Mouse (Mus musculus): ENCODE measurements around the gene Gins3. TPM values are rescaled to one million over a fixed set of nuclear protein-coding genes. Genes with fewer than 3 reads are reported as not detected.

Gene Gins3
- total RNA-seq, 1 experiment: 13.9 TPM

DNA sequence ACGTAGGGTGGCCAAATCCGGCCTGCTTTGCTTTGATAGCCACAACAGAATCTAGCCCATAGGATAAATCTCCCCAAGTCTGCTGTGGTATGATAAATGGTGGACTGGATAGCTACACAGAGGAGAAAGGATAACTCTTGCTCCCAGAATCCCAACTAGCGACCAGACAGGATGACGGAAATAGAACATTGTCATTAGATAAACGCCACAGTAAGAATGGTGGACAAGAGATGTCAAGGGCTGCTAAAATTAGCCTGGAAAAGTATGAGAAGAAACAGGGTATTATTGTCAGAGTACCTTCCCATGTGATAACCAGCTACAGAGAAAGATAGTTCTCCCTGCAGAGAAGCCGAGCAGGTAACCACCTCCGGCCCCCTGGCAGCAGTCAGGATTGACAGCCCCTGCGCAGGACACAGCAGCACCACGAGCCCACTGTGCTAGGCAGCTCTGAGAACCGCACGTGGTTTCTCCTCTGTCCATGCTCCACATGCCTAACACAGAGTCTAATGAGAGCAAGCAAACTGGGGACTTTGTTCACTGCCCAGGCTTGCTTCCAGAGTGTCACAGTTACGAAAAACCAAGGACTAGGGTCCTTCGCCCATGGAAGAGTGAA lies 57.8 kb downstream of the Gins3 start:
- Histone ChIP-seq H3K9ac (ENCODE audit: insufficient read depth, low read depth, low read length, poor library complexity, severe bottlenecking) (no peak overlapping the region), H3K9me3 (ENCODE audit: control insufficient read depth, insufficient read depth, low read depth, low read length) (no peaks in the 10 kb centered on the region), H3K4me1 (ENCODE audit: control insufficient read depth in 2 of 2, insufficient read depth in 2 of 2, low read length in 2 of 2, poor library complexity in 1 of 2) (no peaks in the 10 kb centered on the region), H3K4me3 (ENCODE audit: insufficient read depth in 1 of 2, low read depth in 1 of 2, low read length in 2 of 2, poor library complexity in 1 of 2, severe bottlenecking in 1 of 2) (no peak overlapping the region), H3K27ac (ENCODE audit: insufficient read depth, low read depth, low read length, poor library complexity, severe bottlenecking) (no peak overlapping the region), H3K36me3 (ENCODE audit: control insufficient read depth, insufficient read depth, low read length, poor library complexity, severe bottlenecking) (no peaks in the 10 kb centered on the region)
- no peak for DNase-seq (ENCODE audit: low read depth, low spot score)
- in situ Hi-C loops (cut with MboI; ENCODE audit: low sequenced_read_pairs in 2 of 2, unreplicated experiment in 2 of 2): no loop called here
- TF ChIP-seq ZNF384 (IDR thresholded peaks at IDR 0.05; ENCODE audit: low read depth, low read length) (no peak), HCFC1 (IDR thresholded peaks at IDR 0.05; ENCODE audit: borderline replicate concordance, insufficient read depth, low read length) (no peak), ZC3H11A (IDR thresholded peaks at IDR 0.05; ENCODE audit: borderline replicate concordance, low read depth, low read length) (no peak), CHD2 (IDR thresholded peaks at IDR 0.05; ENCODE audit: low read depth, low read length) (no peak), MAFK (IDR thresholded peaks at IDR 0.05; ENCODE audit: insufficient read depth, low read depth, low read length) (no peak)

DNA sequence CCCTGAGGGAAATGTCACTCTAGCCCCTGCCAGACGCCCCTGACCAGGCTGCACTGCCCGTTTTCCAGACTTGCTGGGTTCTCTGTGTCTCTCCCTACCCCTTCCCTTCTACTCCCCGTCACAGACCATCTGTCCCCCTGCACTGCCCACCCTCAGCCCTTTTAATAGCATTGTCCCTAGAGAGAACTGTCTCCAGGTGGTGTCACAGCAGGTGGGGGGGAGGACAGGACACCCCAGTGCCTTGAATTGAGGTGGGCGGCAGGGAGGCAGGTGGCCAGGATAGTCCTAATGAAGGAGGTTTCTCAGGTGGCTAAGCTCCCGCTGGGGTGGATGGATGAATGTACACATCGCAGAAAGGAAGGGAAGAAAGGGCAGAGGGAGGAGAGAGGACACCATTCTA lies 61.4 kb downstream of the Gins3 start:
- in situ Hi-C loops (cut with MboI; ENCODE audit: low sequenced_read_pairs in 2 of 2, unreplicated experiment in 2 of 2): loop anchor here in 1 of 2 experiments (5.0 kb wide), 1 partner anchor 92 kb away; no protein-coding TSS in a partner anchor
- Histone ChIP-seq H3K36me3 (ENCODE audit: control insufficient read depth, insufficient read depth, low read length, poor library complexity, severe bottlenecking) (no peaks in the 10 kb centered on the region), H3K4me1 (ENCODE audit: control insufficient read depth in 2 of 2, insufficient read depth in 2 of 2, low read length in 2 of 2, poor library complexity in 1 of 2) (peaks cover 3 to 7% of the 10 kb centered on the region in 2 experiments; a peak in 2 of 4 replicates), H3K27ac (ENCODE audit: insufficient read depth, low read depth, low read length, poor library complexity, severe bottlenecking) (no peak overlapping the region), H3K9me3 (ENCODE audit: control insufficient read depth, insufficient read depth, low read depth, low read length) (no peaks in the 10 kb centered on the region), H3K4me3 (ENCODE audit: insufficient read depth in 1 of 2, low read depth in 1 of 2, low read length in 2 of 2, poor library complexity in 1 of 2, severe bottlenecking in 1 of 2) (no peak overlapping the region; a peak in 1 of 4 replicates), H3K9ac (ENCODE audit: insufficient read depth, low read depth, low read length, poor library complexity, severe bottlenecking) (no peak overlapping the region)
- TF ChIP-seq ZNF384 (IDR thresholded peaks at IDR 0.05; ENCODE audit: low read depth, low read length) (no peak), MAFK (IDR thresholded peaks at IDR 0.05; ENCODE audit: insufficient read depth, low read depth, low read length) (no peak), ZC3H11A (IDR thresholded peaks at IDR 0.05; ENCODE audit: borderline replicate concordance, low read depth, low read length) (no peak), HCFC1 (IDR thresholded peaks at IDR 0.05; ENCODE audit: borderline replicate concordance, insufficient read depth, low read length) (no peak), CHD2 (IDR thresholded peaks at IDR 0.05; ENCODE audit: low read depth, low read length) (no peak)
- DNase-seq (ENCODE audit: low read depth, low spot score): no peak

Other genes starting within 250 kb of the Gins3 start
- gene Cfap20, start 198.6 kb upstream of the Gins3 start, total RNA-seq (2012; rRNA removed): 64.4 and 70.5 TPM in 2 replicates
- 40.2 and 52.4 TPM in 2 replicates for gene Csnk2a2, start 143.4 kb upstream of the Gins3 start, total RNA-seq (2012; rRNA removed)
- 1.1 and 1.4 TPM in 2 replicates for gene Ccdc113, start 99.4 kb upstream of the Gins3 start, total RNA-seq (2012; rRNA removed)
- gene Prss54, start 57.1 kb upstream of the Gins3 start, total RNA-seq (2012; rRNA removed): not detected in 2 replicates
- gene Ndrg4, start 43.5 kb downstream of the Gins3 start, total RNA-seq (2012; rRNA removed): 9.4 and 12.1 TPM in 2 replicates
- gene Setd6, start 82.4 kb downstream of the Gins3 start, total RNA-seq (2012; rRNA removed): 61.2 and 93.9 TPM in 2 replicates
- 176 and 207 TPM in 2 replicates for gene Cnot1, start 174.0 kb downstream of the Gins3 start, total RNA-seq (2012; rRNA removed)
- gene Sap18b, start 191.9 kb downstream of the Gins3 start, total RNA-seq (2012; rRNA removed): 104 and 109 TPM in 2 replicates
- 47.9 and 79.9 TPM in 2 replicates for gene Slc38a7, start 220.1 kb downstream of the Gins3 start, total RNA-seq (2012; rRNA removed)

Measured in ES-E14 (cell line).